Mouse (Mus musculus) cerebellum, adult 2 months (tissue): Measurements from ENCODE around the gene Lnx2. TPM values are rescaled to one million over a fixed set of nuclear protein-coding genes. Genes with fewer than 3 reads are reported as not detected.
A peak's percentile ranks its signal among the peaks of the same experiment; 100 is the strongest.

ENCODE experiments used
- DNase-seq, 2 experiments: peaks; one replicate each; pipeline ENCODE4 v3.0.0; 2021
- H3K27ac ChIP-seq: fragments of 200-500 bp; 2 replicates; pipeline ENCODE4 v1.5.1; 2012; ENCODE audit warnings: low read length, control low read depth, inconsistent platforms; ENCODE audit not compliant: insufficient read depth
- H3K27me3 ChIP-seq: fragments of 200-500 bp; 2 replicates; pipeline ENCODE4 v1.6.1; 2012; ENCODE audit warnings: inconsistent platforms, mild to moderate bottlenecking, low read length, moderate library complexity; ENCODE audit not compliant: control insufficient read depth, insufficient read depth
- H3K4me1 ChIP-seq: fragments of 200-500 bp; 2 replicates; pipeline ENCODE4 v1.6.1; 2011; ENCODE audit warnings: low read length; ENCODE audit not compliant: control insufficient read depth, insufficient read depth
- H3K4me3 ChIP-seq: fragments of 200-500 bp; replicated peaks from 2 replicates; pipeline ENCODE3; 2011; ENCODE audit warnings: mild to moderate bottlenecking, low read depth, low read length, control low read depth; ENCODE audit not compliant: insufficient read depth
- CTCF ChIP-seq: fragments of 200-500 bp; IDR thresholded peaks from 2 replicates; pipeline ENCODE4 v1.5.1; 2011; ENCODE audit warnings: low read depth, mild to moderate bottlenecking, control low read depth, low read length, moderate library complexity, borderline replicate concordance; ENCODE audit not compliant: insufficient read depth
- POLR2A ChIP-seq: fragments of 200-500 bp; IDR thresholded peaks from 2 replicates; pipeline ENCODE4 v1.6.1; 2011; ENCODE audit warnings: low read length, control low read depth, borderline replicate concordance; ENCODE audit not compliant: insufficient read depth
- WGBS: fragments of 180-500 bp; shearing (Covaris S2); methylation state at CpG from one replicate; pipeline ENCODE4 v1.1.7; 2018; 5-methylcytosine and 5-hydroxymethylcytosine counted together
- polyA plus RNA-seq: library from polyadenylated mRNA; depleted of rRNA; stranded (reverse); fragments of >200 nt; gene quantifications from 2 replicates; pipeline ENCODE4 v1.2.3, GENCODE M21; 2012

Gene Lnx2
- polyA plus RNA-seq, 1 experiment, result 15.9 TPM

DNA sequence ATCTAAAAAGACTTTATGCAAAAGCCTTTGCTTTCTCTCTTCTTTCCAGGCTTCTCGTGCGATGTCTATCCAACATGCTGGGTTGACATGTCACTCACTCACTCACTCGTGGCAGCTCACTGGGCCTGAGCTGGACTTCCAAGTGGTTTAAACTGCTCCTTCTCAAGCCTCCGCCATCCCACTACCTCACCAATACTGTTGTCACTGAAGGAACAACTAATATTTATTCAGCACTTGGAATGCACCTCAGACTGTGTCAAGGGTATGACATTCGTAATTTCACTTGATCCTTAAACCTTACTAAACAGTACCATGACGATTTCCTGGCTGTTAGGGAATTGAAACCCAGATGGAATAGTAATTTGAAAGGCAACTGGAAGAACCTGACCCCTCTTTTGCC lies 2.6 kb downstream of the Lnx2 start:
- no peak for DNase-seq
- no peak overlapping the region for H3K27ac ChIP-seq
- no peak overlapping the region for H3K4me3 ChIP-seq
- H3K4me1 ChIP-seq, result peaks cover 31% of the 10 kb centered on the region
- no peaks in the 10 kb centered on the region for H3K27me3 ChIP-seq
- TF ChIP-seq POLR2A (no peak), CTCF (no peak)
- WGBS, result 68% methylated on average over 6 of the region's 6 CpGs

DNA sequence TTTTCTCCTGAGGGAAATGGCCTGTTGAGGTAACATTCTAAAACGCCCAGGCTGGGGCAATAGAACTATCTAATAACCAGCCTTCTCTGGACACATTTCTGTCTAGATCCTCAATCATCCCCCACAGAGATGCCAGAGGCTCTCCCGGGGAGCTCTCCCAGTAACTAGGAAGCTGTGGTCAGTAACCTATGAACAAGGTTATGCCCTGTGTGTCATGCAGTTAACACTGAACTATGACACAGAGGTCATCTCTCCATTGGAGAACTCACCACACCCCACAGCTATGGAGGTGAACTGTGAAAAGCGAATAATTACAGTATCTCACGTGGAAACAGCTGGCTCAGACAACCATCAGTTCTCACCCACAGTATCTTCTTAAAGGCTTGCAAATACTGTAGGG lies 4.5 kb downstream of the Lnx2 start:
- WGBS, result 61% methylated on average over 4 of the region's 4 CpGs
- no peak overlapping the region for H3K4me3 ChIP-seq
- H3K27me3 ChIP-seq, result no peaks in the 10 kb centered on the region
- DNase-seq, result no peak
- TF ChIP-seq CTCF, result no peak
- peaks cover 32% of the 10 kb centered on the region for H3K4me1 ChIP-seq
- H3K27ac ChIP-seq, result no peak overlapping the region

DNA sequence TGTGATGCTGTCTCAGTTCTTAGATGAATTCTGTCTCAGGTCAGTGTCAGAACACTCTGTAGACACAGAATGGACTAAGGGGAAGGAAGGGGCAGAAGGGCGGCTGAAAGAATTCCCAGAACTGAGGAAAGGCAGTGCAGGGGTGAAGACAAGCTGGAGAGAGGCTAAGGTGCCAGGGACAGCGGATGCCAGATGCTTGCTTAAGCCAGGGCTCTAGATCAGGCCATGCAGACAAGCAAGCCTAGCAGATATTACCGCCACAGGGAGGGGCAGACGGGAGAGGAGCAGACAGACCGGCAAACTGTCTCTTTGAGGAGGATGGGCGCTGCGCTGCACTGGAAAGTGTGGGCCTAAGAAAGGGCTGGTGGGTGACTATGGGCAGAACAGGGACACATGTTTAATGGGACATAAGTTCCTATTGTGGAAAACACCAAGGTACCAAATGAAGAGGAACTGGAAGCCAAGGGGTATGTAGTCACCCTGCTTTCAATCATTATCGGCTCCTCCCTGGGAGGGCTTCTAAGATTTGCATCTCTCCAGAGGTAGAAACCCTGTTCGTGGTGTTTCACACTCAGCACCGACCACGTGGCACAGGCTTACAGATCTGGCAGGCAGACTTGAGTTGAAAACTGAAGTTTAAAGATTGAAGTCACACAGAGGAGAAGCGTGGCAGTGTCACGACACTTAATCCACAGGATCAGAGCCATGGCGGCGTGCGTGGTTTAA lies 5.4 kb downstream of the Lnx2 start:
- H3K27ac ChIP-seq, result peak overlapping the region; percentile 66
- TF ChIP-seq CTCF (no peak), POLR2A (no peak)
- no peak overlapping the region for H3K4me3 ChIP-seq
- no peaks in the 10 kb centered on the region for H3K27me3 ChIP-seq
- DNase-seq, result no peak
- peaks cover 33% of the 10 kb centered on the region for H3K4me1 ChIP-seq
- 63% methylated on average over 16 of the region's 16 CpGs for WGBS

DNA sequence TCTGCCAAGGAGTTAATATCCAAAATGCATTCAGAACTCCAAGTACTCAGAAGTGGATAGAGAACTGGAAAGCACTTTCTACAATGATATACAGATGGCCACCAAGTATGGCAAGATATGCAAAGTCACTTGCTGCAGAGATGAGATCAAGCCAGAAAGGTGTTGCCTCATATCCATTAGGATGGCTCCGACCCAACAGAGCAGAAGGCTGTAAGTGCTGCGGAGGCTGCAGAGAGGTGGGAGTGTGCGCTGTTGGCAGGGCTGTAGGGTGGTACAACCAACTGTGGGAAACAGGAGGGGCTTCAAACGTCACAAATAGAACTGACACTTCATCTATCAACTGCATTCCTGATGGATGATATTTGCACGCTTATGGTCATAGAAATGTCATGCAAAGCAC lies 7.5 kb downstream of the Lnx2 start:
- DNase-seq, result peak; percentile 80 to 90
- H3K4me1 ChIP-seq, result peaks cover 42% of the 10 kb centered on the region
- H3K27ac ChIP-seq, result peak overlapping the region; percentile 79
- H3K27me3 ChIP-seq, result no peaks in the 10 kb centered on the region
- 12% methylated on average over 5 of the region's 5 CpGs for WGBS
- no peak for TF ChIP-seq CTCF
- no peak for TF ChIP-seq POLR2A
- H3K4me3 ChIP-seq, result no peak overlapping the region

DNA sequence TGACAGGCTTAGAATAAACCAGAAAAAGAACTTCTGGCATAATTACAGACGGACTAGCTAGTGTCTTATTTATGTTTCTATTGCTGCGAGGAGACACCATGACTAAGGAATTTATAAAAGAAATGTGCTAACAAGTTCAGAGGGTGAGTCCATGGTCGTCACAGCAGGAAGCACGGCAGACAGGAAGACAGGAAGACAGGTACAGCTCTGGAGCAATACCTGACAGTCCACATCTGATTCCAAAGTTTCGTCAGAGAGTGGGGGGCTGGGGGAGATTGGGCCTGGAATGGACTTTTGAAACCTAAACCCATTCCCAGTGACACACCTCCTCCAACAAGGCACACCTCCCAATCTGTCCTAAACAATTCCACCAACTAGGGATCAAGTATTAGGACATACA lies 9.4 kb downstream of the Lnx2 start:
- no peak for DNase-seq
- Histone ChIP-seq H3K27me3 (no peaks in the 10 kb centered on the region), H3K27ac (peak overlapping the region; percentile 66; the same call in 1 of the 2 replicates), H3K4me3 (no peak overlapping the region), H3K4me1 (peaks cover 41% of the 10 kb centered on the region)
- TF ChIP-seq POLR2A, result no peak
- no peak for TF ChIP-seq CTCF
- WGBS, result 66% methylated on average over 5 of the region's 5 CpGs

DNA sequence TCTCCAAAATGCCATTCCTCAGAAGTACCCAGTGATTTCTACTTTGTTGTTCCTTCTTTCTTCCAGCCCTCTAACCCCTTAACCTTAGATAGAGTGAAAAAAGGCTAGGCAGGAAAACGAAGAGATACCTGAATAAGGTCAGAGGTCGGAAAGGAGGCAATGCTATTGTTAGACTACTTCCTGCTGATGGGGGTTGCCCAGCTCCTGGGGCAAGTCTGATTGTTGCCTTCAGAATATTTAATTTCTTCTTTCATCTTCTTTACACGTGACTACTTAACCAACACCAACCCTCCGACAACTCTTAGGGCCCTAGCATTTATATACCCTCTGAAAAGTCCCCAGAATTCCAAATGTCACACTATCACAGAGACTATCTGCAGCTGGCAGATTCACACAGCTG lies 10.3 kb downstream of the Lnx2 start:
- no peak for TF ChIP-seq POLR2A
- no peak overlapping the region for H3K27ac ChIP-seq
- no peaks in the 10 kb centered on the region for H3K27me3 ChIP-seq
- H3K4me3 ChIP-seq, result no peak overlapping the region
- DNase-seq, result no peak
- WGBS, result 77% methylated on average over 4 of the region's 4 CpGs
- H3K4me1 ChIP-seq, result peaks cover 41% of the 10 kb centered on the region

DNA sequence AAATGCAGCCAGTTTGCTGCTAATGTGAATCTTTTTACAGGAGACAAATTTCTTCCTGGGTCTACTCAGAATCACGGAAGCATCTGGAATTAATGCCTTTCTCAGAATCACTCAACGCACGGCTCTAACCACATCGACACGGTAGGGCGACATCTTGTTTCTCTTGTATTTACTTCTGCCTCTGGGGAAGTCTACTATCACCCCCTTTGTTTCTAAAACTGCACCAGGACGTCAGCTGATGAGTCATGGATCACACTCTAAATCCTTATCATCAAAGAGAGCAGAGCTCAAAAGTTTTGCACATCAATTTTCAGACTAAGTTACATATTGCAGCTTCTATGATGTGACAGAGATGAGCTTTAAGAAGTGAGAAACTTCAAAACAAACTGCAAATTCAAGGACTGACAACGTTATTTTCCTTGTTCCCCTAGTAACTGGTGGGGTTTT lies 13.1 kb downstream of the Lnx2 start:
- no peak for TF ChIP-seq POLR2A
- H3K27ac ChIP-seq, result no peak overlapping the region
- H3K4me3 ChIP-seq, result no peak overlapping the region
- DNase-seq, result no peak
- no peaks in the 10 kb centered on the region for H3K27me3 ChIP-seq
- 75% methylated on average over 8 of the region's 8 CpGs for WGBS
- peaks cover 41% of the 10 kb centered on the region for H3K4me1 ChIP-seq

DNA sequence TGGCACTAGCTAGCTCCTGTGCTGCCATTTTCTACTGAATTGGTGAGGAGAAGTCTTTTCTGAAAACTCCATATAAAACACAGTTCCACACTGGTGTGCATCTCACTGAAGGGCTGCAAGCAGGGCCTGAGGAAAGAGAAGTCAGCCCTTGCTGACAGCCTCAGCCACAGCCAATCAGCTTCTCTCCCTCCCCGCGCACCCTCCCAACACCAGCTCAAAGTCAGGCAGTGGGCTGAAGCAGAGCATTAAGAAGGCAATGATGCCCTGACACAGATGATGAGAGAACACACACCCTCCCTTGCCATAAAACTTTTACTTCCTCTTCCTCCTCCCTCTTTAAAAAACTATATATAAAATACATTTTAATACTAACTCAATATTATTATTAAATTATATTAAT lies 16.4 kb downstream of the Lnx2 start:
- Histone ChIP-seq H3K4me3 (no peak overlapping the region), H3K27me3 (no peaks in the 10 kb centered on the region), H3K4me1 (peaks cover 52% of the 10 kb centered on the region), H3K27ac (peak overlapping the region; percentile 98)
- TF ChIP-seq POLR2A (no peak), CTCF (no peak)
- DNase-seq, result no peak
- WGBS, result 78% methylated on average over 2 of the region's 2 CpGs

DNA sequence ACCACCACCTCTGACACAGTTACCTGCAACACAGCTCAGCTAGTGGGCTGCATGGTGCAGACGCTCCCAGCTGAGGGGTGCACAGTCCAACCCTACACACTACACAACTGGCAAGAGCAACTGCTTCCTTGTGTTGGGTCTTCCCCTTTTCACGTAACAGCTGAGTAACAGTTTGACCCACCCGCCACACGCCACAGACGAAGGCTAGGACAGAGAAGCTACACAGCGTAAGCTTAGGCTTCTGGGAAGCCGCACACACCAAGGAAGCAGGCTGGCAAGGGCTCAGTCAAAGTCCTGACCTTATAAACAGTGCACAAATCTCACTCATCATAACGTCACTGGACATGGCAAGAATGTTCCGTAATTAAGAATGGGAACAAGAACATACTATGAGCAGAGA lies 17.1 kb downstream of the Lnx2 start:
- peaks cover 48% of the 10 kb centered on the region for H3K4me1 ChIP-seq
- WGBS, result 46% methylated on average over 9 of the region's 9 CpGs
- TF ChIP-seq CTCF, result no peak
- TF ChIP-seq POLR2A, result no peak
- H3K27ac ChIP-seq, result peak overlapping the region; percentile 98
- no peaks in the 10 kb centered on the region for H3K27me3 ChIP-seq
- peak overlapping the region; percentile 7 for H3K4me3 ChIP-seq
- peak in 1 of 2 experiments; percentile 61 for DNase-seq
